Mouse (Mus musculus) cerebellum, adult 2 months (tissue): ENCODE results near the gene Rims3. TPM values are rescaled to one million over a fixed set of nuclear protein-coding genes. Genes with fewer than 3 reads are reported as not detected.

Experiments
- DNase-seq, 2 experiments: peaks; one replicate each; pipeline ENCODE4 v3.0.0; 2021
- H3K27ac ChIP-seq: fragments of 200-500 bp; 2 replicates; pipeline ENCODE4 v1.5.1; 2012; ENCODE audit warnings: low read length, control low read depth, inconsistent platforms; ENCODE audit not compliant: insufficient read depth
- H3K27me3 ChIP-seq: fragments of 200-500 bp; 2 replicates; pipeline ENCODE4 v1.6.1; 2012; ENCODE audit warnings: inconsistent platforms, mild to moderate bottlenecking, low read length, moderate library complexity; ENCODE audit not compliant: control insufficient read depth, insufficient read depth
- H3K4me1 ChIP-seq: fragments of 200-500 bp; 2 replicates; pipeline ENCODE4 v1.6.1; 2011; ENCODE audit warnings: low read length; ENCODE audit not compliant: control insufficient read depth, insufficient read depth
- H3K4me3 ChIP-seq: fragments of 200-500 bp; replicated peaks from 2 replicates; pipeline ENCODE3; 2011; ENCODE audit warnings: mild to moderate bottlenecking, low read depth, low read length, control low read depth; ENCODE audit not compliant: insufficient read depth
- CTCF ChIP-seq: fragments of 200-500 bp; IDR thresholded peaks from 2 replicates; pipeline ENCODE4 v1.5.1; 2011; ENCODE audit warnings: low read depth, mild to moderate bottlenecking, control low read depth, low read length, moderate library complexity, borderline replicate concordance; ENCODE audit not compliant: insufficient read depth
- POLR2A ChIP-seq: fragments of 200-500 bp; IDR thresholded peaks from 2 replicates; pipeline ENCODE4 v1.6.1; 2011; ENCODE audit warnings: low read length, control low read depth, borderline replicate concordance; ENCODE audit not compliant: insufficient read depth
- WGBS: fragments of 180-500 bp; shearing (Covaris S2); methylation state at CpG from one replicate; pipeline ENCODE4 v1.1.7; 2018; 5-methylcytosine and 5-hydroxymethylcytosine counted together
- polyA plus RNA-seq: library from polyadenylated mRNA; depleted of rRNA; stranded (reverse); fragments of >200 nt; gene quantifications from 2 replicates; pipeline ENCODE4 v1.2.3, GENCODE M21; 2012

Rims3 gene
- polyA plus RNA-seq, 1 experiment = 104 TPM

DNA sequence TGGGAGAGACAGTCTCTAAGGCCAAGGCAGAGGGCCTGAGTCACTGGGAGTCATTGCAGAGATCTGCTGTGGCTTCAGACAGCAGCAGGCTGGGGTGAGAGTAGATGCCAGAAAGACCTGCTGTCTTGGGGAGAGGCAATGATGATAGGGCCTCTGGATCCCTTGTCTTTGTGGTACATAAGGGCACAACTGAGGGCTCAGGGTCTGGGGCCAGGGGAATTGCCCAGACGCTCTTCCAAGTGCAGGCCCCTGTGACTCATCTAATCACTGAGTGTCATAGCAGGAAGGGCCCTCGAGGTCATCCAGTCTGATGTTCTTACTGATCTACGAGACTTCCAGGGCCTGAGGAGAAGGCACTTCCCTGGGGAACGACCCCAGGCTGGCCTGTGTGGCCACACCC, 24.8 kb downstream of the Rims3 start:
- H3K27me3 ChIP-seq = no peaks in the 10 kb centered on the region
- H3K27ac ChIP-seq = no peak overlapping the region
- no peak for TF ChIP-seq POLR2A
- TF ChIP-seq CTCF = no peak
- peaks cover 30% of the 10 kb centered on the region for H3K4me1 ChIP-seq
- H3K4me3 ChIP-seq = no peak overlapping the region
- no peak for DNase-seq
- WGBS = 54% methylated on average over 4 of the region's 4 CpGs

GRCm38 (mm10) chr4:120880731-120881432, 26.3 kb downstream of the Rims3 start:
- 51% methylated on average over 6 of the region's 6 CpGs for WGBS
- no peak for DNase-seq
- no peak overlapping the region for H3K27ac ChIP-seq

GRCm38 (mm10) chr4:120882002-120882625, 27.5 kb downstream of the Rims3 start:
- Histone ChIP-seq H3K4me3 (no peak overlapping the region), H3K27me3 (no peaks in the 10 kb centered on the region), H3K4me1 (peaks cover 40% of the 10 kb centered on the region), H3K27ac (no peak overlapping the region)
- peak in 1 of 2 experiments; percentile 7 for DNase-seq
- TF ChIP-seq CTCF = no peak
- no peak for TF ChIP-seq POLR2A
- WGBS = 54% methylated on average over 5 of the region's 5 CpGs

More at GRCm38 (mm10) chr4:120880731-120881432, 26.3 kb downstream of the Rims3 start:
- no peak for TF ChIP-seq POLR2A
- no peak for TF ChIP-seq CTCF
- Histone ChIP-seq H3K4me3 (no peak overlapping the region), H3K27me3 (no peaks in the 10 kb centered on the region), H3K4me1 (peaks cover 32% of the 10 kb centered on the region)

- WGBS = 46% methylated on average over 13 of the region's 13 CpGs
- peak in 1 of 2 experiments; percentile 26 for DNase-seq
- Histone ChIP-seq H3K27ac (no peak overlapping the region), H3K4me3 (no peak overlapping the region), H3K4me1 (peaks cover 49% of the 10 kb centered on the region), H3K27me3 (no peaks in the 10 kb centered on the region)
- no peak for TF ChIP-seq POLR2A
- no peak for TF ChIP-seq CTCF
Measured at GRCm38 (mm10) chr4:120885208-120886120, 30.8 kb downstream of the Rims3 start.

DNA sequence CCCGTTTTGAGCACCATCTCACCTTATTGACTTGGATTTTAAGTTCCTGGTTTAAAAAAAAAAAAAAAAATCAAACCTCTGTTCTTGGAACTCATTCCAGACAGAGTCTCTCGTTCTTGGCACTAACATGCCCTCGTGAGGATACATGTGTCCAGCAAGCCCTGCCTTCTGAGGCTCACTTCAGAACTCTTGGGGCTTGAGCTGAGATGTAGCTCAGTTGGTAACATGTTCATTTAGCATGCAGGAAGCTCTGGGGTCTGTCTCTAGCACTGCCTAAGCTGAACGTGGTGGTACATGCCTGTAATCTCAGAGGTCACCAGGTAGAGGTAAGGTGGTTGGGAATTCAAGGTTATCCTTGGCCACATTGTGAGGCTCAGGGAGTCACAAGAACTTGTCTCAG, 31.5 kb downstream of the Rims3 start:
- DNase-seq = peak in 1 of 2 experiments; percentile 17
- 28% methylated on average over 4 of the region's 4 CpGs for WGBS
- no peaks in the 10 kb centered on the region for H3K27me3 ChIP-seq
- H3K4me1 ChIP-seq = peaks cover 50% of the 10 kb centered on the region
- H3K27ac ChIP-seq = no peak overlapping the region
- TF ChIP-seq CTCF (no peak), POLR2A (no peak)
- no peak overlapping the region for H3K4me3 ChIP-seq

GRCm38 (mm10) chr4:120886811-120887210, 32.2 kb downstream of the Rims3 start:
- peak; percentile 34 to 44 for DNase-seq
- Histone ChIP-seq H3K4me3 (no peak overlapping the region), H3K27ac (0 out of 2 replicates have a peak overlapping the region, but pooled peaks have one; percentile 2), H3K27me3 (no peaks in the 10 kb centered on the region), H3K4me1 (peaks cover 54% of the 10 kb centered on the region)
- WGBS = 31% methylated on average over 5 of the region's 5 CpGs
- no peak for TF ChIP-seq POLR2A
- no peak for TF ChIP-seq CTCF

- Histone ChIP-seq H3K4me3 (no peak overlapping the region), H3K4me1 (peaks cover 61% of the 10 kb centered on the region), H3K27me3 (no peaks in the 10 kb centered on the region), H3K27ac (0 out of 2 replicates have a peak overlapping the region, but pooled peaks have one; percentile 2)
- DNase-seq = peak; percentile 76 to 81
- 18% methylated on average over 8 of the region's 8 CpGs for WGBS
- TF ChIP-seq POLR2A (no peak), CTCF (peak; percentile 63; the same call in 1 of the 2 replicates)
Measured at GRCm38 (mm10) chr4:120887381-120888112, 32.9 kb downstream of the Rims3 start.
